Mouse (Mus musculus) liver, adult (tissue): ENCODE measurements around the gene Pcp4l1.

ENCODE experiments used
- GATA4 ChIP-seq: IDR thresholded peaks from 2 replicates; pipeline ENCODE4 v1.6.1; 2014; ENCODE audit warnings: mild to moderate bottlenecking, low read length; ENCODE audit not compliant: insufficient replicate concordance

The Pcp4l1 gene

GRCm38 (mm10) chr1:171195887-171196397, at the start of gene Pcp4l1:
Gene Pcp4l1, minus strand, starts transcription at chr1:171196268.
- TF ChIP-seq GATA4, result no peak

- no peak for TF ChIP-seq GATA4
These were observed 49.3 kb upstream of the Pcp4l1 start for GRCm38 (mm10) chr1:171245353-171245752.

GRCm38 (mm10) chr1:171240911-171241310, 44.8 kb upstream of the Pcp4l1 start:
- TF ChIP-seq GATA4, result no peak

GRCm38 (mm10) chr1:171239992-171240744, 44.1 kb upstream of the Pcp4l1 start:
- TF ChIP-seq GATA4, result no peak

- TF ChIP-seq GATA4, result no peak
These were observed 42.4 kb upstream of the Pcp4l1 start for GRCm38 (mm10) chr1:171238463-171238862.

- no peak for TF ChIP-seq GATA4
These were observed 41.4 kb upstream of the Pcp4l1 start for GRCm38 (mm10) chr1:171237438-171237837.

- TF ChIP-seq GATA4, result no peak
These were observed 39.7 kb upstream of the Pcp4l1 start for GRCm38 (mm10) chr1:171235791-171236190.

- no peak for TF ChIP-seq GATA4
These were observed 38.5 kb upstream of the Pcp4l1 start for GRCm38 (mm10) chr1:171234538-171234937.

GRCm38 (mm10) chr1:171234126-171234525, 38.1 kb upstream of the Pcp4l1 start, which contains the start of gene Fcer1g:
Gene Fcer1g, minus strand, starts transcription at chr1:171234365.
- TF ChIP-seq GATA4, result no peak

- TF ChIP-seq GATA4, result no peak
These were observed 37.0 kb upstream of the Pcp4l1 start for GRCm38 (mm10) chr1:171232800-171233730.

GRCm38 (mm10) chr1:171232348-171232747, 36.3 kb upstream of the Pcp4l1 start:
- TF ChIP-seq GATA4, result no peak

GRCm38 (mm10) chr1:171231844-171232243, 35.8 kb upstream of the Pcp4l1 start:
- no peak for TF ChIP-seq GATA4

GRCm38 (mm10) chr1:171230215-171230614, 34.1 kb upstream of the Pcp4l1 start:
- TF ChIP-seq GATA4, result no peak

- no peak for TF ChIP-seq GATA4
These were observed 33.7 kb upstream of the Pcp4l1 start for GRCm38 (mm10) chr1:171229750-171230149.

GRCm38 (mm10) chr1:171227879-171228278, 31.8 kb upstream of the Pcp4l1 start:
- no peak for TF ChIP-seq GATA4

GRCm38 (mm10) chr1:171226780-171227179, 30.7 kb upstream of the Pcp4l1 start:
- no peak for TF ChIP-seq GATA4
